Mouse (Mus musculus): Measurements from ENCODE around the gene Pls3. TPM values are rescaled to one million over a fixed set of nuclear protein-coding genes. Genes with fewer than 3 reads are reported as not detected.

The Pls3 gene
- polyA plus RNA-seq (2016; fragmentation: Nextera tagmentation; extraction: Ambion mirVana) = 54.1 and 56.2 TPM in 2 replicates

- peak within 1 kb of the TSS; percentile 57 for H3K9ac ChIP-seq
- peak within 1 kb of the TSS; percentile 76 for H3K27ac ChIP-seq
- no peaks in the 10 kb centered on the region for H3K4me1 ChIP-seq
- H3K36me3 ChIP-seq (replicated peaks) = no peaks in the 10 kb centered on the region
- H3K9me3 ChIP-seq = no peaks in the 10 kb centered on the region
- WGBS = 13% methylated on average over 31 of the region's 45 CpGs
- H3K27me3 ChIP-seq = no peaks in the 10 kb centered on the region
- peak within 1 kb of the TSS; percentile 57 for H3K4me2 ChIP-seq
- peak within 1 kb of the TSS; percentile 48 for H3K4me3 ChIP-seq (replicated peaks)
- peak; percentile 99 for ATAC-seq (ENCODE audit: low FRiP score)
These were observed at the start of gene Pls3 for GRCm38 (mm10) chrX:75874332-75875291. Pls3 (minus strand) TSS chrX:75875182.

- H3K4me2 ChIP-seq = no peak overlapping the region
- H3K4me3 ChIP-seq (replicated peaks) = no peak overlapping the region
- H3K27ac ChIP-seq = no peak overlapping the region
- H3K36me3 ChIP-seq (replicated peaks) = no peaks in the 10 kb centered on the region
- H3K27me3 ChIP-seq = no peaks in the 10 kb centered on the region
- ATAC-seq (ENCODE audit: low FRiP score) = no peak
- H3K9me3 ChIP-seq = no peaks in the 10 kb centered on the region
- H3K9ac ChIP-seq = no peak overlapping the region
- 62% methylated on average over 6 of the region's 6 CpGs for WGBS
- H3K4me1 ChIP-seq = no peaks in the 10 kb centered on the region
These were observed 20.7 kb upstream of the Pls3 start for GRCm38 (mm10) chrX:75895716-75896115.

GRCm38 (mm10) chrX:75875566-75875965, 584 bp upstream of the Pls3 start:
- Histone ChIP-seq H3K4me3 (replicated peaks) (peak overlapping the region; percentile 48), H3K27me3 (no peaks in the 10 kb centered on the region), H3K4me2 (peak overlapping the region; percentile 57), H3K27ac (no peak overlapping the region), H3K36me3 (replicated peaks) (no peaks in the 10 kb centered on the region), H3K4me1 (no peaks in the 10 kb centered on the region), H3K9me3 (no peaks in the 10 kb centered on the region), H3K9ac (no peak overlapping the region)
- no peak for ATAC-seq (ENCODE audit: low FRiP score)
- WGBS = 26% methylated on average over 5 of the region's 5 CpGs

GRCm38 (mm10) chrX:75873813-75874212, 1.2 kb downstream of the Pls3 start:
- 0 out of 2 replicates have a peak overlapping the region, but pooled peaks have one; percentile 13 for H3K27ac ChIP-seq
- H3K9ac ChIP-seq = peak overlapping the region; percentile 33; the same call in 1 of the 2 replicates

GRCm38 (mm10) chrX:75873253-75873652, 1.7 kb downstream of the Pls3 start:
- no peak for ATAC-seq (ENCODE audit: low FRiP score)
- H3K27ac ChIP-seq = no peak overlapping the region
- H3K9me3 ChIP-seq = no peaks in the 10 kb centered on the region
- H3K4me2 ChIP-seq = peak overlapping the region; percentile 57
- no peaks in the 10 kb centered on the region for H3K4me1 ChIP-seq
- 34% methylated on average over 4 of the region's 4 CpGs for WGBS
- no peaks in the 10 kb centered on the region for H3K27me3 ChIP-seq
- no peak overlapping the region for H3K9ac ChIP-seq
- H3K36me3 ChIP-seq (replicated peaks) = no peaks in the 10 kb centered on the region
- H3K4me3 ChIP-seq (replicated peaks) = peak overlapping the region; percentile 48

More at GRCm38 (mm10) chrX:75873813-75874212, 1.2 kb downstream of the Pls3 start:
- Histone ChIP-seq H3K4me2 (peak overlapping the region; percentile 57), H3K4me3 (replicated peaks) (peak overlapping the region; percentile 48), H3K36me3 (replicated peaks) (no peaks in the 10 kb centered on the region), H3K9me3 (no peaks in the 10 kb centered on the region), H3K27me3 (no peaks in the 10 kb centered on the region), H3K4me1 (no peaks in the 10 kb centered on the region)
- WGBS = 17% methylated on average over 15 of the region's 15 CpGs
- 0 out of 2 replicates have a peak, but pooled peaks have one; percentile 33 for ATAC-seq (ENCODE audit: low FRiP score)

- no peak overlapping the region for H3K27ac ChIP-seq
- H3K9me3 ChIP-seq = no peaks in the 10 kb centered on the region
- no peaks in the 10 kb centered on the region for H3K36me3 ChIP-seq (replicated peaks)
- no peaks in the 10 kb centered on the region for H3K27me3 ChIP-seq
- H3K4me1 ChIP-seq = no peaks in the 10 kb centered on the region
- no peak overlapping the region for H3K4me3 ChIP-seq (replicated peaks)
- no peak overlapping the region for H3K4me2 ChIP-seq
- no peak for ATAC-seq (ENCODE audit: low FRiP score)
- no peak overlapping the region for H3K9ac ChIP-seq
- WGBS = 88% methylated on average over 2 of the region's 2 CpGs
These were observed 3.1 kb downstream of the Pls3 start for GRCm38 (mm10) chrX:75871855-75872254.

DNA sequence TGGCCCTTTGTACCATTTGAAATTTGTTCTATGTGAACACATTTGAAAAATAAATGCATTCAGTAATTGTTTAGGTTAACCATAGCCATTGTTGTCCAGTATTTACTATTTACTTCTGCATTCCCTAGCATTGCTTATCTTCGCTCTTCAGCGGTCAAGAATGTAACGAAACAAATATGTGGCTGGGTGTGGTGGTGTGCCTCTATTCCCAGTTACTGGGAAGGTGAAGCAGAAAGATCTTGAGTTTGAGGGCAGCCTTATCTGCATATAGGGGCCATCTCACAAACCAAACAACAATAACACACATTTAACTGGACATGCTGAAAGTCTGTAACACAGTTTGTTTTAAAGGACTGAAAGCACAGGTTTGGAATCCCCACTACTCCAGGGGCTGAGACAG, 13.3 kb downstream of the Pls3 start:
- Histone ChIP-seq H3K36me3 (replicated peaks) (no peaks in the 10 kb centered on the region), H3K9me3 (no peaks in the 10 kb centered on the region), H3K4me2 (no peak overlapping the region), H3K27me3 (no peaks in the 10 kb centered on the region), H3K4me1 (no peaks in the 10 kb centered on the region), H3K4me3 (replicated peaks) (no peak overlapping the region), H3K27ac (no peak overlapping the region), H3K9ac (no peak overlapping the region)
- ATAC-seq (ENCODE audit: low FRiP score) = no peak
- WGBS = 81% methylated on average over 3 of the region's 3 CpGs

- Histone ChIP-seq H3K4me1 (no peaks in the 10 kb centered on the region), H3K9me3 (no peaks in the 10 kb centered on the region), H3K4me3 (replicated peaks) (no peak overlapping the region), H3K27me3 (no peaks in the 10 kb centered on the region), H3K9ac (no peak overlapping the region), H3K4me2 (no peak overlapping the region), H3K36me3 (replicated peaks) (no peaks in the 10 kb centered on the region), H3K27ac (no peak overlapping the region)
- 94% methylated on average over 3 of the region's 3 CpGs for WGBS
- ATAC-seq (ENCODE audit: low FRiP score) = no peak
These were observed 20.7 kb downstream of the Pls3 start for GRCm38 (mm10) chrX:75854294-75854693.

- Histone ChIP-seq H3K4me2 (no peak overlapping the region), H3K4me1 (no peaks in the 10 kb centered on the region), H3K36me3 (replicated peaks) (no peaks in the 10 kb centered on the region), H3K27me3 (no peaks in the 10 kb centered on the region), H3K9me3 (no peaks in the 10 kb centered on the region), H3K27ac (no peak overlapping the region), H3K4me3 (replicated peaks) (no peak overlapping the region), H3K9ac (no peak overlapping the region)
- ATAC-seq (ENCODE audit: low FRiP score) = no peak
- WGBS = 88% methylated on average over 4 of the region's 4 CpGs
These were observed 30.7 kb downstream of the Pls3 start for GRCm38 (mm10) chrX:75844290-75844689.

GRCm38 (mm10) chrX:75842835-75843234, 32.1 kb downstream of the Pls3 start:
- Histone ChIP-seq H3K4me1 (no peaks in the 10 kb centered on the region), H3K27me3 (no peaks in the 10 kb centered on the region), H3K9me3 (no peaks in the 10 kb centered on the region), H3K9ac (no peak overlapping the region), H3K4me2 (no peak overlapping the region), H3K4me3 (replicated peaks) (no peak overlapping the region), H3K36me3 (replicated peaks) (no peaks in the 10 kb centered on the region), H3K27ac (no peak overlapping the region)
- ATAC-seq (ENCODE audit: low FRiP score) = no peak
- WGBS = 75% methylated on average over 9 of the region's 9 CpGs

- H3K27me3 ChIP-seq = no peaks in the 10 kb centered on the region
- no peaks in the 10 kb centered on the region for H3K36me3 ChIP-seq (replicated peaks)
- H3K27ac ChIP-seq = no peak overlapping the region
- H3K4me1 ChIP-seq = no peaks in the 10 kb centered on the region
- no peak overlapping the region for H3K4me3 ChIP-seq (replicated peaks)
- no peaks in the 10 kb centered on the region for H3K9me3 ChIP-seq
- H3K4me2 ChIP-seq = no peak overlapping the region
- ATAC-seq (ENCODE audit: low FRiP score) = no peak
- H3K9ac ChIP-seq = no peak overlapping the region
- 75% methylated on average over 2 of the region's 2 CpGs for WGBS
These were observed 32.9 kb downstream of the Pls3 start for GRCm38 (mm10) chrX:75842120-75842519.

DNA sequence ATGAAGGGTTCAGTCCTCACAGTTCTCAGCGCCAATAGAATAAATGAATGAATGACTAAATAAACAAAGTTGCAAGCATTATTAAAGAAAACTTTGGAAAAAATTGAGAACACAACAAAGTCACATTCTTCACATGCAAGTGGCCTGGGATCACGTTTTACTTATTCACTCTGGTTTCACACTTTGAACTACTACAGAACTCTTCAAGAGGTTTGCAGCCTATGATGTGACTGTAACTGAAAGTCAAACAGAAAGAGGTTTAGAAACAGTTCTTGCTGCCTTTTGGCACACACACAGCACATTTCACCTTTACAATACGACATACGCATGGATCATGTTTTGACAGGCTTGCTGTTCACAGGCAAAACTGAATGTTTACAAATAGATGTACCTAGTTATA, 34.7 kb downstream of the Pls3 start:
- Histone ChIP-seq H3K4me1 (no peaks in the 10 kb centered on the region), H3K4me2 (no peak overlapping the region), H3K36me3 (replicated peaks) (no peaks in the 10 kb centered on the region), H3K9ac (no peak overlapping the region), H3K4me3 (replicated peaks) (no peak overlapping the region), H3K27me3 (no peaks in the 10 kb centered on the region), H3K9me3 (no peaks in the 10 kb centered on the region), H3K27ac (no peak overlapping the region)
- WGBS = 87% methylated on average over 4 of the region's 4 CpGs
- ATAC-seq (ENCODE audit: low FRiP score) = no peak

- no peaks in the 10 kb centered on the region for H3K9me3 ChIP-seq
- H3K4me2 ChIP-seq = no peak overlapping the region
- WGBS = 69% methylated on average over 2 of the region's 2 CpGs
- no peak overlapping the region for H3K4me3 ChIP-seq (replicated peaks)
- no peaks in the 10 kb centered on the region for H3K36me3 ChIP-seq (replicated peaks)
- H3K9ac ChIP-seq = no peak overlapping the region
- ATAC-seq (ENCODE audit: low FRiP score) = no peak
- H3K27me3 ChIP-seq = no peaks in the 10 kb centered on the region
- no peak overlapping the region for H3K27ac ChIP-seq
- no peaks in the 10 kb centered on the region; the same call in 1 of the 2 replicates for H3K4me1 ChIP-seq
These were observed 40.1 kb downstream of the Pls3 start for GRCm38 (mm10) chrX:75834836-75835235.

All from forebrain, embryonic 12.5 days (tissue).